Mouse (Mus musculus): Measurements from ENCODE around the gene Sat1.
"Not testable (repeated sequence)": the region's sequence is repeated elsewhere in the genome, so short reads cannot be mapped to it uniquely, and the experiment has no call there.

Sat1 gene

DNA sequence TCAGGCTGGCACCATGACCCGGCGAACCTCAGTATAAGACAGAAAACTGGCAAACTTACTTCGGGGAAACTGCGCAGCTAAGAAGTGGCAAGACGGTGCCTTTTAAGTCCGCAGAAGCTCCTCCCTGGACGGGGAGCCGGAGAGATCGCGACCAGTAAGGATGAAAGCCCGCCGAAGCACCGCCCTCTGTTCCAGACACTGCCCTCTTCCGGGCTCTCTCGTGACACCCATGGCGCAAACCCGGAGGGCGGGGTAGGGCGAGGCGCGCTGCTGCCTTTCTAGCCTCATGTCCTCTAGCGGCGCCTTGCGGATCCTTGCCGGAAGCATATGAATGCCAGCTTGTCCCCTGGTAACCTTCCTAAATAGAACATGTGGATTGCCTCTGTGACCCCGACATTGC is at the start of gene Sat1:
Gene Sat1, minus strand, starts transcription at position 179 of the 400 bp plus-strand sequence.
- peak; percentile 89 for DNase-seq (ENCODE audit: low read depth, low spot score)

DNA sequence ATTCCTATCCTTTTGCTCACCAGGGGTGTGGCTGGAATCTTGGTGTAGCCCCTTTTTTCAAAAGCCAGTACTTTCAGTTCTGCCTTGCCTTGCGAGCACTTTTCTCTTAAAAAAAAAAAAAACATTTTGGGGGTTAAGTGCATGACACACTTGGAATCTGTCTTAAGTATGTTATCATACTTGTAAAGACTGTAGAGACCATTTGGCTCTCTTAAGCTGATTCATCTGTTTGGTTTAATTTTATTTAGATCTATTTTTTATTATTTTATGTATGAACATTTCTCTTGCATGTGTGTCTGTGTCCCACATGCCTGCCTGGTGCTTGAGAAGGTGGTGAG is 46.6 kb upstream of the Sat1 start:
- no peak for DNase-seq (ENCODE audit: low read depth, low spot score)

DNA sequence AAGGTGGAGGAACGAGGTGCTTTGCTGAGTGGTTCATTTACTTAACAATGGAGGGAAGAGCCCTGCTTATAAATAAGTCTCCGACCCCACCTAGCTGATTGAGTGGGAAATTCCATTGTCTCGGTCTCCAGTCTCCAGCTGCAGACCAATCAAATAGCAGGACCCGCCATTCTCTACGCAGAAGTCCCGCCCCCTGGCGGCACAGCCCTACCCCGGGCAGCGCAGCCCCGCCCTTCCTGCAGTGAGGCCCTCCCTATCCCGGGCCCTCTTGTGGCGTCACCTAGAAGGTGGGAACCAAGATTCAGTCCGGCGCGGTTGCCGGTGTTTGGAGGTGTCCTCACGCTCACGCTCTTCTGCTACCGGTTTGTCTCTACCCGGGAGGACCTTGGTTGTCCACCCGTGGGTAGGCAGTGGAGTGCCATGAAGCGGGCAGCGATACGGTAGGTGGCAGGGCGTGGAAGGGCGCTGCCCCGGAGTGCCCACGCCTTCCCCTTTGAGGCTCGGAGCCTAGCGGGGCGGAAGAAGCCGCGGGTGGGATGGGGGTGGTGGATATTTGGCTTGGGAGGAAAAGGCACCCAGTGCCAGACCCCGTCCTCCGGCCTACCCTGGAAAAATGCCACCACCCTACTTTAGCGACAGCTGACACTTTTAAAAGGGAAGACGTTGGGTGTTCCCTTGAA is 46.1 kb upstream of the Sat1 start, which contains the start of gene Acot9:
Gene Acot9, plus strand, starts transcription at position 209 of the 680 bp plus-strand sequence.
- peak; percentile 86 for DNase-seq (ENCODE audit: low read depth, low spot score)

DNA sequence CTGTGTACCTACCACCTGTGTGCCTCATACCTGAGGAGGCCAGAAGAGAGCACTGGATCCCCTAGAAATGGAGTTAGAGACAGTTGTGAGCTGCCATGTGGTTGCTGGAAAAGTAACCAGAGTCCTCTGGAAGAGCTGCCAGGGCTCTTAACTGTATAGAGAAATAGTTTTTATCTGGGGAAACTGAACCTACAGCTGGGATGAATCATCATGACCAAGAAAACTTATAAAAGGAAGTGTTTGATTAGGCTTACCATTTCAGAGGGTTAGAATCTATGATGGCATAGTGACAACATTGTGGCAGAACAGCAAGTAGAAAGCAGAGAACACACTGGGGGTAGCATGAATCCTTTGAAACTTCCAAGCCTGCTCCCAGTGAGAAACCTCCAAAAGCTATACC is 40.6 kb upstream of the Sat1 start:
- no peak for DNase-seq (ENCODE audit: low read depth, low spot score)

DNA sequence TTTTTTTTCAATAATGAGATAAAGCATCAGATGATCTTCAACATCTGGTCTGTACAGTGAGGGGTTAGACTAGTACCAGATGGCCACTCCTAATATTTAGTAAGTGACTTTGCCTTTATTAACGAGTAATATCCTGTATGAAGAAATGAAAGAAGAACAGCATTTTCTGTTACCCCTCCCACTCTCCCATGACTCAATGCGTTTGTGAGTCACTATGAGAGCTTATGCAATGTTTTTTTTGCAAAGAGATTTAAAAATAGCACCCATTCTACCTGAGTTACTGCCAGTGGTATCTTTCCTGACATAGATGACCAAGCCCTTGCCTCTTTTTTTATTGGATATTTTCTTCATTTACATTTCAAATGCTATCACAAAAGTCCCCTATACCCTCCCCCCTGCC is 2.0 kb upstream of the Sat1 start:
- DNase-seq (ENCODE audit: low read depth, low spot score) = no peak

DNA sequence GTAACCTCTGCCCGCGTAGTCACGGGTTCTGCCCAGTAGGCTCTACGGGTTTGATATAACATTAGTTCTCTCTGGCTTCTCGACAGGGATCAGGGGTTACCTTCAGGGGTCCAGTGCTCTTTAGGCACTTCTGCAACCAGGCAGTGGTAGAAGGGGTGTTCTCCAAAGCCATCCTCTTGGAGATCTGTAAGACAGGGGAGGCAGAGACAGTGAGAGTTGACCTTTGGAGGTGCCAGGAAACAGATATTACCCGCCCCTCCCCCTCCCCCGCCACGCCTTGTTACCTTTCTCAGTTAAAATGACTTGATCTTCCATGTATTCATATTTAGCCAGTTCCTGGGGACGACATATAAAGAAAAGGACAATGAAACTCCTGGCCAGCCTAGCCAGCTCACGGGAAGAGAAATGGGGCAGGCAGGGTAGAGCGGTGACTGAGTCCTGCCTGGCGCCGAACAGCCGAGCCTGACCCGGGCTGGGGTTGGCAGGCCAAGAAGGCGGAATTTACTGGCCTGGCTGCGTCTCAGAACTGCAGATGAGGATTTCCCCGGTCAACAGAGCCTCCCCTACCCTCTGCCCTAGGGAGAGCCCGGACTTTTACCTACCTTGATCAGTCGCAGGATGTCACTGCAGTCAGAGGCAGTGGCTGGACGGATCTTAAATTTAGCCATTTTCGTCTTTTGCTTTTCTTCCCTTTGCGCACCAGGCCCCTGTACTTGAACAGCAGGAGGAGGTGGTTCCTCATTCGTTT is 574 bp downstream of the Sat1 start:
- DNase-seq (ENCODE audit: low read depth, low spot score) = peak; percentile 12

DNA sequence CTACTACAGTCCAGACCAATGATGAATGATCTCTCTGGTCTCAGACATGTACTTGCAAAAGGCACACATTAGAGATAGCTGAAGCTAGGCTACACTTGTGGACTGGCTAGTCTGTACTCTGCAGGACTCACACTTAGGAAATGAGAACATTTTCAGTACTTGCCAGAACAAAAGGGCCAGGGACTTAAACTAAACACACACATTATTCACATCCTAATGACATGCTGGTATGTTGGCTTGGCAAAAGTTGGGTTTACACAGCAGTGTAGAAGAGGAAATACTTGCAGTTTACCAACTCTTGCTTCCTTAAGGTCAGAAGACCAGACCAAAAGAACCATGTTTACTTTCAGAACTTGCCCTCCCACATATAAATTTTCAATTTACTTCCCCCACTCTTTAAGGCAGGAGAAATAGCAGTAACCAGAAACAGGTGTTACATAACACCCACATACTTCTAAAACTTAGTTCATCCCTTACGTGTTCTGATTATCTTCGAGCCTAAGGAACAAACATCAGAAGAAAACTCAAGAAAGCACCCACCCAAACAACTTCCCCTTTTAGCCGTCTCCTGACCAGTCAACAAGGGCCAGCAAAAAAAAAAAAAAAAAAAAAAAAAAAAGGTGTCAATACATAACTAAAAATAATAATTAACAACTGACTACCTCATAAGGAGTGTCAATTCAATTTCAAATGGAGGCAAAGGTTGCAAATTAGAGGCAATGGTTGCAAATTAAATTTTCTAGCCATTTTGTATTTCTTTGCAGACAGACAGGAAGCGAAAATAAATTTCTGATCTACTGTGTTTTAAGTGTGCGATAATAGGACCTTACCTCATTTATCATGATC is 1.7 kb downstream of the Sat1 start:
- no peak for DNase-seq (ENCODE audit: low read depth, low spot score)

DNA sequence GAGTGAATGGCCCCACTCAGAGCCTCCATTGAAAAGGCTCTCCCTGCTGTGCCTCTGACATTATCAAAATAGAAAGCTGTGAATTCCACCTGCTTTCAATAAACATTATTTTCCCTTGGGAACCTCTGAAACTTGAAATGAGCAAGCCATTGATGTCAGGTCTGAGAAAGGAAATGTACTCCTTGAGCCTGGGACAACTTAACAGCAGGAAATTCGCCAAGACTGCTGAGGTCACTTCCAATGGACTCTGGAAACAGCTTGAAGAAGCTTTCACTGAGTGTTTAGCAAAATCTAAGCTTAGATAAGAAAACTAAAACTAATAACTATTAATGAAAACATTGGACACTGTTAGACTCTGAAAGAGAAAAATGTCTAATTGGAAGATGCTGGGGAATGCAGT is 7.6 kb downstream of the Sat1 start:
- peak; percentile 14 for DNase-seq (ENCODE audit: low read depth, low spot score)

DNA sequence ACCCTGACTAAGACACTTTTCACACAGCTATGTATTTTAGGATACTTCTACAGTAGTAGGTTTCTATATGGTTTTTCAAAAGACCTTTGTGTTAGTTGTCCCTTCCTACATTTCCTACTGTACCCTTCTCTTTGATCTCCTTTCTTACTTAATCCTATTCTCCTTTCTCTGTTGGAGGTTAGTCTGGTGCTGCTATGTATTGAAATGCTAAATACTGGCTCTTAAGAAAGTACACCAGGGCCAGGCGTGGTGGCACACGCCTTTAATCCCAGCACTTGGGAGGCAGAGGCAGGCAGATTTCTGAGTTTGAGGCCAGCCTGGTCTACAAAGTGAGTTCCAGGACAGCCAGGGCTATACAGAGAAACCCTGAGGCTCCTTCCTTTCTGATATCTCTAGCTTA is 10.8 kb downstream of the Sat1 start:
- not testable (repeated sequence) for DNase-seq (ENCODE audit: low read depth, low spot score)

DNA sequence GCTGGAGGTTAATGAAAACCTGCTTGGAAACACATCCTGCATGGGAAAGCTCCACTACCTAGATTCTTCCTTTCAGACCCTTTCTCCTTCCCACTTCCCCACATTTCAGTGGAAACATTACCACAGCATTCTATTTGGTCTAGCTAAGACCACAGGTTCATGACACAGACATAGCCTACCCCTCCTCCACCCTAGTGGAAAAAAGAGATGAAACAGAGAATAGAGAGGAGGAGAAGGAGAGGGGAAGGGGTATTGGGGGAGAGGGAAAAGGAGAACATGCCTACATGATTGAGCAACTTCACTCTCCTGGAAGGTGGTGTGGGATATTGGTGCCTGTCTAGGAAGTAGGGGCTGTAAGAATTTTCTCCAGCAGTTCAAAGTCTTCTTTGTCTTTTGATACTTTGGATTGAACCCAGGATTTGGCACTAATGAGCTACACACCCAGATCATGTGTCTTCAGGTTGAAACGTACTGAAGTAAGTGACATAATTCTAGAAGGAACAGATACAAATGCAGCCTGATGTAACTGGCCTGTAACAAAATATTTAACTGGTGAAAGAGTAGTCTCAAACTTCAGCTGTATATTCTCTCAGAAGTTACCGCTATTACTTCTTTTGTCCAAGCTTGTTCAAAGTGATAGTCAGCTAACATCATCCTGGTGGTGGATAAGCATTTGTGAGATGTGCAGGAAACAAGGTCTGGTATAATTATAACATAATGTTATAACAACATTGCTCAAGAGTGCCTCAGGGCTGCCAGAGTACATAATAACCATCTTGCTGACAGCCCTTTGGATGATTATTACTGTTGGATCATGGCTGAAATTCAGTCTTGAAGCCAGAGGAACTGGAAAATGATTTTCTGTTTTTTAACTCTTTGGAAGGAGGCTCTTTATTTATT is 13.6 kb downstream of the Sat1 start:
- no peak for DNase-seq (ENCODE audit: low read depth, low spot score)

DNA sequence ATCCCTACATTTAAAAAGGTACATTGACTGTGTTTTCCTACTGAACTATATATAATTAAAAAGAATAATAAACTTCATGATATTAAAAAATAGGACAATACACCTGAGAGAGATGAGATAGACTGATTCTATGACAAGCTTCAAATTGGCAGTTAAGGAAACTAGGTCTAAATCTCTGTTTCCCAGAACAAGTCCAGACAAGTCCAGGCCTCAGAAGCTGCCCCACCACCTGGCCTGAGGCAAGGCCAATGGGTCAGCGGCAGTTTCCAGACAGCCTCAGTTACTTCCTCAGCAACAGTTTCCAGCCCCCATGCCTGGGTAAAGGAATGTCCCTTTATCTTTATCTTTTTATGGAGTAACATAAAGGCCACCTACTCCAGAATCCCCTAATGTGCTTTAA is 14.4 kb downstream of the Sat1 start:
- no peak for DNase-seq (ENCODE audit: low read depth, low spot score)

DNA sequence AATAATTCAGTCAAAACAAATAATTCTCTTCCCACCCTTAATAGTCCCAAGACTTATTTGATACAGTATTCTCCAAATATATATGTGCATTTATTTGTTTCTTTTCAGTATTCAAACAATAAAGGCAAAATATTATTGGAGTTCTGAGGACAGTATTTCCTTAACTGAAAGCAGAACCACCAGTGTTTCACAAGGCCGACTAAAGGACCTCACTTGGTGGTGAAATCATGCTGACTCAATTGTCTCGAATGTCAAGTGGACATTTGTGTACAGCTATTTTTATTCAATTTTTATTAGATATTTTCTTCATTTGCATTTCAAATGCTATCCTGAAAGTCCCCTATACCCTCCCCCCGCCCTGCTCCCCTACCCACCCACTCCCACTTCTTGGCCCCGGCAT is 21.3 kb downstream of the Sat1 start:
- DNase-seq (ENCODE audit: low read depth, low spot score) = no peak

DNA sequence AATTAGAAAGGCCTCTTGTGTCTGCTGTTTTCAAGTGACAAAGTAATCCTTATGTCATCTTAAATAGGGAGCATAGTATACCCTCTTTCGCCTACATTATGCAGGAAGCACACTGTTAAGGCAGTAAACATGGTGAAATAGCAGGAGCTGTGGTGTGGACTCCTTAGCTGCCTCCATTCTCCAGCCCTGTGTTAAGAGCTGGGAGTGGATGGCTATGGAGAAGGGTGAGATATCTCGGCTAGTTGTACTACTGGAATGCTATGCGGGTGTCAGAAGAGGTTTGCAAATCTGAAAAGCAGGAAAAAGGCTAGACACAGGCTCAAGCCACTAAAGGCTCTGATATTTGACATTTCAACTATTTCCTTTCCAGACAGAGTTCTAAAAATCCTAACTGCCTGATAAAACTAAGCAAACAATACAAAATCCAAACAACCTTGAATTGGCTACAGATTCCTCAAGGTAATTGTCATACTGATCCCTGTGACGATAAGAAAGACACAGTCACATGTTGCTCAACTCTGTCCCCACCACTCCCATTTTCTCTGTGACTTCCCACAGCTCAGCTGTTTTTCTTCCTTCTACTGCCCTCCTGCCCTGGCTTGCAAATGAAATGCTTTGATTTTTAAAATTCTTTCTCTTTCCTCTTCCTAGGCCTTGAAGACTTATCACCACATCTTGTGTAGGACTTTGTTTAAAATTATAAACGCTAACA is 22.4 kb downstream of the Sat1 start:
- no peak for DNase-seq (ENCODE audit: low read depth, low spot score)

DNA sequence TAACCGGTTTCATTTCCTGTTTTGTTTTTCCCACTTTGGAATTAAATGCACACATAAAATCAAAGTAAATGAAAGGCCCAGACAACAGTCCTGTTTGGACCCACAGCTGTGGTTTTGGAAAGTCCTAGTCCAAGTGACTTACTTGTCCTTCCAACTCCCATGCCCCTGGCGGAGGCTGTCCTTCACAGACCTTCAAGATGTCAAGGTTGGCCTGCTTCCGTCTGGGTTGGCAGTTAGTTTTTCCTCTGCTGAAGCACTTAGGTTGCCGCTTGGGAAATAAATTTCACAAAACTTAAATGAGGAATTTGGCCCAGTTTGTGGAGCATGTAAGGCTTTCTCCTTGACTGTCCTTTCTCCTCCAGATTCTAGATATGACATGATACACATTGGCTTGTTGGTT is 24.3 kb downstream of the Sat1 start:
- no peak for DNase-seq (ENCODE audit: low read depth, low spot score)

DNA sequence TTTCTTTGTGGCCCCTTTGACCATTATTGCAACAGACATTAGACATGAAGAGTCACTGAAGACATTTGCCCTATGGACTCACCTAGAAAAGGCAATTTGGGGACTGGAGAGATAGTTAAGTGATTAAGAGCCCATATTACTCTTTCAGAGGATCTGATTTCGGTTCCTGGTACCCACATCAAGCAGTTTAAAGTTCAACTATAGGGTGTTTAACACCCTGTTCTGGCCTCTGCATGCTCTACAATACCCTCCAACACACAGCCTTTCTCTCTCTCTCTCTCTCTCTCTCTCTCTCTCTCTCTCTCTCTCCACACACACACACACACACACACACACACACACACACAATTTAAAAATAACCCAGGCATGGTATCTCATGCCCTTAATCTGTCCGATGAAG is 38.6 kb downstream of the Sat1 start:
- no peak for DNase-seq (ENCODE audit: low read depth, low spot score)

DNA sequence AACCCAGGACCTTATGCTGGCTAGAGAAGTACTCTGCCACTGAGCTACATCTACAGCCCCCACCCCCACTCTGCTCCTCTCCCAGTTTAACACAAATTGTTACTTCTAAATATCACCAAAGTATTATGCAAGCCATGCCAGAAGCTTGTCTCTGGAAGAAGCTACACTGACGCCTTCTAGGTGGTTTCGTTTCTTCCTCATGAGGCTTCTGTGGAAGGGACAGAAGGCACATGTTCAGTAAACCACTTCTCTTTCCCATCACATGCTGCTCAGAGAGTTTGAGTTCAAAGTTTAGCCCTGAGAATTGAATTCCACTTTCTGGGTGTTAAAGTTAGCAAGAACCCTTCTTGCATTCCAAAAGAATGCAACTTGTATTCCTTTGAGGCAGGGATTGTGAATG is 39.0 kb downstream of the Sat1 start:
- DNase-seq (ENCODE audit: low read depth, low spot score) = no peak

DNA sequence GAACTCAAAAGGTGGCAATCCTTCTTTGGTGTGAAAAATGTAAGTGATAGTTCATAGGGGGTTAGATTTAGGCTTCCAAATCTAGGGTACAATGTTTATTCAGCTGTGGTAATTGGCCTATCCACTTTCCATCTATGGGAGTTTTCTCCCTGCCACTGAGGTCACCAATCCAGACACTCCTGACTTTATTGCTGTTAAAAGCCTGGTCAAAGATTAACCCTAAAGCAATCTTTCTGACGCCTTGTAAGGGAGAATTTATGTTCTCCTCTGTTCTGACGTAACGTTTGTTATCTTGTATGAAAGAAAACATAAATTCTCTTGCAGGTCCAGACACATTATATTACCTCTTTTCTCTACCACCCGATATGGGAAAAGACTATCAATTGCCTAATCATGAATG is 40.7 kb downstream of the Sat1 start:
- DNase-seq (ENCODE audit: low read depth, low spot score) = no peak

DNA sequence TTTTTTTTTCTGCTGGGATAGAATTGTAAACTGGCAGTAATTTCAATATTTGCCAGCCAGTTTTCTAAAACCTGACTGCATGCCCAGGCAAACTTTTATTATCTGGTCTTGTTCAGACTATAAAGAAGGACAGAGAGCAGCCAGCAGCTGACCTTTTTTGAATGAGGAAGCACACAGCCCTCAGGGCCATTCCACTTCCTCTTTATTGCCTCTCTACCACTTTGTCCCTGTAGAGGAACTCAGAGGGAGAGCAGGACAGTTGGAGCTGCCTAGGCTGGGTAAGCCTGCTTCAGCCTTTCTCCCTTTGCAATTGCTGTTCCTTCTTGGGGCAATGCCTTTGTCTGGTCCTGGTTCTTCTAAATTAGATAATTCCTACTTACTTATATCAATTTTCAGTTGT is 43.9 kb downstream of the Sat1 start:
- DNase-seq (ENCODE audit: low read depth, low spot score) = no peak

DNA sequence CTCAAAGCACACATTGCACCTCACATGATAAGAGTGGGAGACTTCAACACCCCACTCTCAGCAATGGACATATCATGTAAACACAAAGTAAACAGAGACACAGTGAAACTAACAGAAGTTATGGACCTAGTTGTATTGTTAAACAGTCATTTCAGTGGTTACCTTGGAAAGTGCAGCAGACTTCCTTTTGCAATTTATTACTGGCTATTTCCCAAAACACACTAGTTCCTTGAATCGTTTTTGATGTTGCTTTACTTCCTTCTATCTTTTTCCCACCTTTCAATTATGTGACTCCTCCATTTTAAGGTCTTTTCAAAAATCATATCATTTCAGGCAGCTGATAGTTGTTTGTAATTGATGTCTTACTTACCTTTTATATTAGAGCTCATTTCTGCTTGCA is 44.5 kb downstream of the Sat1 start:
- DNase-seq (ENCODE audit: low read depth, low spot score) = no peak

DNA sequence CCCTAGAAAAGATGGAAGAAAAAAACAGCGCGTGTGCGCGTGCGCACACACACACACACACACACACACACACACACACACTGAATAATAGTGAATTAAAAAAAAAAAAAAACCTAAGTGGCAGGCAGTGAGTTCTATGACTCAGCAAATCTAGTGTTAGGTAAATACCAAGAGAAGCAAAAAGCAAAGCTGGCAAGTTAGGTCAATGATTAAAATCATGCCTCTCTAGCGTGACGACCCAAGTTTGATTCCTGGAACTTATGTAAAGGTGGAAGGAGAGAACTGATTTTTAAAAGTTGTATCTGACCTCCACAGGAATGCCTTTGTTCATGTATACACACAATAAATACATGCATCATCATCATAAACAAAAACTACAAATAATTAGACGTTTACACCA is 46.4 kb downstream of the Sat1 start:
- no peak for DNase-seq (ENCODE audit: low read depth, low spot score)

DNA sequence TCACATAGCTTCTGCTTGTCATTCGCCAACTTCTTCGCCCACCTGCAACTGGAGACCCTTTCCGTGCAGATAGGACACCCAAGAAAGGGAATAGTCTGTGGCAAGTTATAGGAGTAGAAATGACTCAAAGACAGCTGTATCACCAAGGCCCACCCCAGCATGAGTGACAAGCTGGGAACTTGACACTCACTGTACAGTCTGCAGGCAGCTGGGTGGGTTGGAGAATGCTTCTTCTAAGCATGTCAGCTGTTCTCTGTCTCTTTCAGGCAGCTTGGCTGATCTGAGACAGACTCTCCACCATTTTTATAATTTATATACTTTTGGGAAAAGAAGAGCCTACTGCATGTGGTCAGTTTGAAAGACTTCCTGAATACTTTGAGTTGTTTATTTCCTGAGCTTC is 48.6 kb downstream of the Sat1 start:
- no peak for DNase-seq (ENCODE audit: low read depth, low spot score)

Data from mesoderm, embryonic 11.5 days (tissue).